ENCODE assay signal across 8 mouse cellular contexts in the genomic region with DNA sequence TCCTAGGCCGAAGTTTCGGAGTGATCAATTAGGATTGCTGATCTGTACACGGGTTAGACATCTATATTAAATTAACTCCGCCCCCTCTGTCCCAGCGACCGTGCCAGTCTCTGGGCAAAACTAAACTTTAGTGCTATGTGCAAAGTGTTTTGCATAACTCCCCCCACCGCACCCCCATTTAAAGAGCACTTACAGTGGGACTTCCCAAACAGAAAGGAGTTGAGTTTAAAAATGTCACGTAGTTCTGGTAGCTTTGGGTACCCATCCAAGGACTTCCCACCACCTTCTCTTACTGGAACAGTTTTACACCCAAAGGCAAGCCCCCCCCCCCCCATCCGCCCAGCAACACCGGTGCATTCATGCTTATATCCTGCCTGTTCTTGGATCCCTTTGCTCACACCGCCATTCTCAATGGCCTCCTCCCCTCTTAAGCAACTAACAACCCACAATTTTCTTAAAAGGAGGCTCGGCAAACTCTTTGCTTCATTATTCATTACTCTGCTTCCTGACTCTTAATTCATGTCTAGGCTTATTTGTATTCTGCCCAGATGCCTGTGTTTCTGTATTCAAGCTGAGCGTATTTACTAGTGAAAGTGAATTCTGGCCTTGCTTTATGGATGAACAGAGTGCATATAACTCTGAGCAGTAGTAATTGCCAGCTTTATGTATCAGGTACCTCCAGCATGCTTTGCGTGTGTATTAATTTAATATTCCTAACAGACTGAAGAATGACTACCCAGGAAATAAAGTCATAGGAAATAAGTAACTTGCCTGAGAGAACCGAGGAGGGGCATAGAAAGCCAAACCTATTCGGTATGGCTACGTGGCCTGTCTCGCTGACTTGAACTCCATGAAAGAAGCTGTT. TPM values are rescaled to one million over a fixed set of nuclear protein-coding genes. Genes with fewer than 3 reads are reported as not detected.
A peak's percentile ranks its signal among the peaks of the same experiment; 100 is the strongest.
DNase-seq lines count a peak whose midpoint lies in the region; ATAC-seq and TF ChIP-seq lines count a peak whose summit lies in the region.

No protein-coding gene starts in this region.

- H3K4me1 ChIP-seq in kidney, adult 2 months (ENCODE audit: control insufficient read depth, insufficient read depth, low read length): peaks cover 4% of the 10 kb centered on the region
- peaks cover 2 to 16% of the 10 kb centered on the region in 2 experiments for H3K4me1 ChIP-seq in heart, embryonic 14.5 days (ENCODE audit: control insufficient read depth in 2 of 2, insufficient read depth in 2 of 2, low read length in 2 of 2)
- H3K4me1 ChIP-seq in limb, embryonic 12.5 days (replicated peaks): peaks cover 25% of the 10 kb centered on the region

- peak overlapping the region; percentile 87 for H3K4me2 ChIP-seq in heart, embryonic 14.5 days (ENCODE audit: low read length)
- H3K4me2 ChIP-seq in limb, embryonic 12.5 days: peak overlapping the region; percentile 69

- ATAC-seq in activated CD4-positive, CD25-positive, alpha-beta regulatory T cell, adult 4 months: peak; percentile 47
- peak; percentile 48 for ATAC-seq in heart, embryonic 14.5 days (ENCODE audit: insufficient number of reproducible peaks, insufficient read depth, low FRiP score, low read depth)
- no peak; the same call in 1 of the 2 replicates for ATAC-seq in limb, embryonic 12.5 days (ENCODE audit: insufficient number of reproducible peaks, insufficient read depth, low FRiP score, low TSS enrichment, low read depth)
- peak; percentile 72 for ATAC-seq in monocyte, adult 5-6 weeks (replicated peaks; ENCODE audit: insufficient number of reproducible peaks, low FRiP score, low TSS enrichment, poor library complexity, severe bottlenecking)

- H3K9me3 ChIP-seq in heart, embryonic 14.5 days (ENCODE audit: control insufficient read depth, low read length): no peaks in the 10 kb centered on the region
- H3K9me3 ChIP-seq in limb, embryonic 12.5 days: no peaks in the 10 kb centered on the region

- H3K27me3 ChIP-seq in kidney, adult 2 months (replicated peaks; ENCODE audit: control insufficient read depth, insufficient read depth, low read length): no peaks in the 10 kb centered on the region
- no peaks in the 10 kb centered on the region for H3K27me3 ChIP-seq in heart, embryonic 14.5 days (ENCODE audit: control insufficient read depth, insufficient read depth, low read length)
- no peaks in the 10 kb centered on the region for H3K27me3 ChIP-seq in limb, embryonic 12.5 days

- peak; percentile 5 for TF ChIP-seq POLR2A in kidney, adult 2 months (IDR thresholded peaks at IDR 0.05; ENCODE audit: low read depth, low read length)

- peak overlapping the region; percentile 100 for H3K27ac ChIP-seq in kidney, adult 2 months (ENCODE audit: insufficient read depth, low read depth, low read length)
- H3K27ac ChIP-seq in heart, embryonic 14.5 days (replicated peaks in 1 of 2; ENCODE audit: control insufficient read depth in 1 of 2, insufficient read depth in 1 of 2, low read depth in 2 of 2, low read length in 2 of 2): peak overlapping the region; percentile 99 to 100
- H3K27ac ChIP-seq in limb, embryonic 12.5 days: peak overlapping the region; percentile 100

- peak overlapping the region; percentile 80 for H3K4me3 ChIP-seq in kidney, adult 2 months (ENCODE audit: insufficient read depth, low read depth, low read length)
- H3K4me3 ChIP-seq in heart, embryonic 14.5 days (ENCODE audit: control insufficient read depth in 1 of 2, insufficient read depth in 1 of 2, low read depth in 1 of 2, low read length in 2 of 2): peak overlapping the region; percentile 96 to 97
- peak overlapping the region; percentile 96 for H3K4me3 ChIP-seq in limb, embryonic 12.5 days (replicated peaks)

- WGBS in kidney, adult 2 months: 17% methylated on average over 18 of the region's 18 CpGs
- 30% methylated on average over 18 of the region's 18 CpGs for WGBS in heart, embryonic 14.5 days
- WGBS in limb, embryonic 12.5 days: 28% methylated on average over 18 of the region's 18 CpGs

- DNase-seq in kidney, adult 2 months: peak; percentile 94
- no peak for DNase-seq in kidney, adult 11 months
- no peak for DNase-seq in adrenal gland, postnatal 25 days
- no peak for DNase-seq in testis, postnatal 10 days (ENCODE audit: low spot score)

- H3K9ac ChIP-seq in heart, embryonic 14.5 days (ENCODE audit: low read length): peak overlapping the region; percentile 96
- peak overlapping the region; percentile 99 for H3K9ac ChIP-seq in limb, embryonic 12.5 days (replicated peaks)

- no peaks in the 10 kb centered on the region for H3K36me3 ChIP-seq in kidney, adult 2 months (ENCODE audit: control insufficient read depth, insufficient read depth, low read length)
- H3K36me3 ChIP-seq in heart, embryonic 14.5 days (ENCODE audit: control insufficient read depth, insufficient read depth, low read length): no peaks in the 10 kb centered on the region
- H3K36me3 ChIP-seq in limb, embryonic 12.5 days: no peaks in the 10 kb centered on the region

- no peak for TF ChIP-seq CTCF in kidney, adult 2 months (conservative IDR thresholded peaks at IDR 0.05; ENCODE audit: insufficient read depth, insufficient read length, low read depth, low read length)

RNA-seq across cellular contexts. Expression of a gene that starts 38.4 kb away (rescaled TPM):
- polyA plus RNA-seq in kidney, adult 2 months (2012; rRNA removed): 7.5 and 8.1 TPM in 2 replicates
- 10 to 100 TPM; 12.8 to 13.1 TPM for polyA plus RNA-seq in activated CD4-positive, CD25-positive, alpha-beta regulatory T cell, adult 4 months (2017; shearing (Covaris generic))
- polyA plus RNA-seq in heart, embryonic 14.5 days (2014; fragmentation: Nextera tagmentation; extraction: Ambion mirVana): 27.0 and 27.8 TPM in 2 replicates
- polyA plus RNA-seq in limb, embryonic 12.5 days (2016; fragmentation: Nextera tagmentation; extraction: Ambion mirVana): 58.5 and 59.6 TPM in 2 replicates
- 9.0 to 19.3 TPM (median 13.2 TPM) in 3 replicates for total RNA-seq in monocyte, adult 5-6 weeks (2017)
- total RNA-seq in adrenal gland, postnatal 25 days (2021): 23.8 and 27.4 TPM in 2 replicates
